Mouse (Mus musculus) C2C12 (cell line): Measurements from ENCODE around the gene Tent4a.

Experiments
- CTCF ChIP-seq: IDR thresholded peaks from one replicate; pipeline ENCODE4 v1.5.1; 2011; ENCODE audit not compliant: control insufficient read depth, insufficient read depth, insufficient read length
- MYOD1 ChIP-seq: IDR thresholded peaks from one replicate; pipeline ENCODE4 v1.6.1; 2011; ENCODE audit warnings: low read depth; ENCODE audit not compliant: control insufficient read depth, insufficient read length

DNA sequence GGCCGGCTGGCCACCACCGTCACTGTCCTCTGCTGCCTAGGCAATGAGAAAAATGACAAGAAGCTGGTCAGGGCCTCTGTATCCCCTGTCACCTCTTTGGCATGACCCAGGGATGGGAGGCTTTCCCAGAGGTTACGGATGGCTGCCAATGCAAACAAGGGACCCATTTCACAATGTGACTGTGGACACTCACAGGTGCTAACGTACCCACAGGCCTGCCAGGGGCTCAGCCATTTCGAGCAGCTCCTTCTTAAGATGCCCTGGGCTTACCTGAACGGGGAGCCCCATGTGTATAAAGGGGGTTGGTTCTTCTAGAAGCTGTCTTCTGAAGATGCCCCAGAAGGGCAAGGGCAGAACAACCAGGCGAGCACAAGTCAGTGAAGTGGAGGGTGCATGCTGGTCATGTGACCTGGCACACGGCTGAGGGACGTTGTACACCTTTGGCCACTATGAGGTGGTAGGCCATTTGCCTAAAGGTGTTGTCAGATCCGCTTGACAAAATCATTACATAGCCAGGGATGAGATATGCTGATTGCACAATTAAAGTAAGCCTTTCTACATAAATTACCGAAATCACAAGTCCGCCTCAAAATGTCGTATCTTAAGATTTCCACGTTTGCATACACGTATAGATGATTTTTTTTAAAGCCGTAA is 42.9 kb upstream of the Tent4a start:
- no peak for TF ChIP-seq MYOD1
- TF ChIP-seq CTCF: no peak
